Mouse (Mus musculus) lung, adult 2 months (tissue): ENCODE data around the gene Prr14l.

Source experiments
- CTCF ChIP-seq: fragments of 200-500 bp; IDR thresholded peaks from 2 replicates; pipeline ENCODE4 v1.5.1; 2011; ENCODE audit warnings: mild to moderate bottlenecking, low read length, control low read depth; ENCODE audit not compliant: insufficient read depth
- POLR2A ChIP-seq: fragments of 200-500 bp; IDR thresholded peaks from 2 replicates; pipeline ENCODE4 v1.6.1; 2011; ENCODE audit warnings: low read depth, mild to moderate bottlenecking, control low read depth, low read length, borderline replicate concordance; ENCODE audit errors: extremely low read depth

DNA sequence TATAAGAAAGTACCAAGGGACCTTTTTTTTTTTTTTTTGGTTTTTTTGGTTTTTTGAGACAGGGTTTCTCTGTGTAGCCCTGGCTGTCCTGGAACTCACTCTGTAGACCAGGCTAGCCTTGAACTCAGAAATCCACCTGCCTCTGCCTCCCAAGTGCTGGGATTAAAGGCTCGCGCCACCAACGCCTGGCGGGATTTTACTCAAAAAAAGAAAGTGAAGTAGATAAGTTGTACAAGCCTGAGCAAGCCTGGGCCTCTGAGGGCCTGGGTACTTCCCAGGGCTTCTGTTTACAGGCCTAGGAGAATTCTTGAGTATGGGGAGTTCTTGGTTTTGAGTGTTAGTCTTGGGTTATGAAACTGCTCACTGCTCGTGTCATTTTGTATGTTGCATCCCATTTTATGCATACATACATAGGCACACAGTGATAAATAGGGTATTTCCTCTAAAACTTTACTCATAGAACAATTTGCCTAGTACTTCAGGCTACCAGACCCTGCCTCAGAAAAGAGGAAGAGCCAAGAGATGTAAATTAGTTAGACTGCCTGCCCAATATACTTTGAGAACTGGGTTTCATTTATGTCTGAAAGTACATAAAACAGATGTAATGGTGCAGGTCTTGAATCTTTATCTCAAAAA, 15.5 kb upstream of the Prr14l start:
- TF ChIP-seq CTCF: no peak
- no peak for TF ChIP-seq POLR2A
